Mouse (Mus musculus) hindbrain, embryonic 11.5 days (tissue): ENCODE measurements around the gene Maml1. TPM values are rescaled to one million over a fixed set of nuclear protein-coding genes. Genes with fewer than 3 reads are reported as not detected.

ENCODE experiments used
- ATAC-seq: fragments of 200-750 bp; cut with Nextera tagmentation; 2 replicates; pipeline ENCODE4 v1.8.0; 2017; ENCODE audit warnings: mild to moderate bottlenecking, moderate TSS enrichment, moderate library complexity; ENCODE audit not compliant: low FRiP score
- DNase-seq: peaks from one replicate; pipeline ENCODE4 v3.0.0-alpha.2; 2015; ENCODE audit warnings: low spot score
- H3K27ac ChIP-seq: fragments of 300-500 bp; sonication (generic); 2 replicates; pipeline ENCODE4 v1.5.1; 2014; ENCODE audit warnings: mild to moderate bottlenecking, low read depth, low read length
- H3K27me3 ChIP-seq: fragments of 300-500 bp; sonication (generic); 2 replicates; pipeline ENCODE4 v1.6.1; 2014; ENCODE audit warnings: mild to moderate bottlenecking, low read length, moderate library complexity, mixed read lengths; ENCODE audit not compliant: control insufficient read depth, insufficient read depth
- H3K36me3 ChIP-seq: fragments of 300-500 bp; sonication (generic); 2 replicates; pipeline ENCODE4 v1.6.1; 2014; ENCODE audit warnings: mild to moderate bottlenecking, low read length, moderate library complexity, mixed read lengths; ENCODE audit not compliant: control insufficient read depth, insufficient read depth
- H3K4me1 ChIP-seq: fragments of 300-500 bp; sonication (generic); replicated peaks from 2 replicates; pipeline ENCODE4 v1.6.1; 2014; ENCODE audit warnings: low read length, mixed read lengths; ENCODE audit not compliant: control insufficient read depth, insufficient read depth
- H3K4me2 ChIP-seq: fragments of 300-500 bp; sonication (generic); replicated peaks from 2 replicates; pipeline ENCODE4 v1.6.1; 2014; ENCODE audit warnings: mild to moderate bottlenecking, low read depth, low read length
- H3K4me3 ChIP-seq: fragments of 300-500 bp; sonication (generic); 2 replicates; pipeline ENCODE4 v1.5.1; 2014; ENCODE audit warnings: low read depth, low read length
- H3K9ac ChIP-seq: fragments of 300-500 bp; sonication (generic); 2 replicates; pipeline ENCODE4 v1.6.1; 2014; ENCODE audit warnings: low read depth, low read length
- H3K9me3 ChIP-seq: fragments of 300-500 bp; sonication (generic); 2 replicates; pipeline ENCODE4 v1.6.1; 2016; ENCODE audit warnings: low read length; ENCODE audit not compliant: control insufficient read depth
- WGBS: fragments of 180-500 bp; shearing (Covaris S2); extraction: QIAGEN DNeasy Blood & Tissue Kit; methylation state at CpG from one replicate; pipeline ENCODE4 v1.1.7; 2014; 5-methylcytosine and 5-hydroxymethylcytosine counted together
- polyA plus RNA-seq: library from polyadenylated mRNA; unstranded; fragments of >200 nt; fragmentation: Nextera tagmentation; extraction: Ambion mirVana; gene quantifications from 2 replicates; pipeline ENCODE4 v1.2.1, GENCODE M21; 2014

Gene Maml1
- polyA plus RNA-seq, 1 experiment from 2014 or later, result 10.1 TPM

- Histone ChIP-seq H3K36me3 (no peaks in the 10 kb centered on the region), H3K4me1 (no peaks in the 10 kb centered on the region), H3K27me3 (no peaks in the 10 kb centered on the region), H3K9ac (no peak overlapping the region), H3K4me3 (no peak overlapping the region), H3K9me3 (no peaks in the 10 kb centered on the region), H3K27ac (no peak overlapping the region), H3K4me2 (no peak overlapping the region)
- WGBS, result 71% methylated on average over 11 of the region's 11 CpGs
- DNase-seq (no peak), ATAC-seq (no peak)
Measured at GRCm38 (mm10) chr11:50212848-50213758, 79.0 kb downstream of the Maml1 start.

- no peaks in the 10 kb centered on the region for H3K27me3 ChIP-seq
- ATAC-seq (no peak), DNase-seq (no peak)
- H3K4me1 ChIP-seq, result no peaks in the 10 kb centered on the region
- H3K27ac ChIP-seq, result no peak overlapping the region
- no peak overlapping the region for H3K4me2 ChIP-seq
- H3K9ac ChIP-seq, result no peak overlapping the region
- H3K4me3 ChIP-seq, result no peak overlapping the region
- H3K9me3 ChIP-seq, result no peaks in the 10 kb centered on the region
- WGBS, result 70% methylated on average over 3 of the region's 3 CpGs
- H3K36me3 ChIP-seq, result 0 out of 2 replicates have a peak, but pooled peaks cover 1% of the 10 kb centered on the region
Measured at GRCm38 (mm10) chr11:50212060-50212739, 79.9 kb downstream of the Maml1 start.

GRCm38 (mm10) chr11:50211322-50212059 lies 80.6 kb downstream of the Maml1 start:
- ATAC-seq, result no peak
- Histone ChIP-seq H3K9me3 (no peaks in the 10 kb centered on the region), H3K4me2 (peak overlapping the region; percentile 56; the same call in 1 of the 2 replicates), H3K27me3 (no peaks in the 10 kb centered on the region), H3K27ac (0 out of 2 replicates have a peak overlapping the region, but pooled peaks have one; percentile 96), H3K9ac (no peak overlapping the region), H3K4me3 (no peak overlapping the region), H3K36me3 (0 out of 2 replicates have a peak, but pooled peaks cover 4% of the 10 kb centered on the region), H3K4me1 (no peaks in the 10 kb centered on the region)
- no peak for DNase-seq
- 91% methylated on average over 3 of the region's 3 CpGs for WGBS

GRCm38 (mm10) chr11:50210505-50211151 lies 81.5 kb downstream of the Maml1 start, which contains the start of the genes Sqstm1 and Mgat4b:
Gene Sqstm1 (minus strand): TSS chr11:50210827.
Gene Mgat4b (plus strand): TSS chr11:50210890.
- no peaks in the 10 kb centered on the region for H3K27me3 ChIP-seq
- peak; percentile 83 for ATAC-seq
- H3K27ac ChIP-seq, result peak within 1 kb of the TSS; percentile 96
- 0 out of 2 replicates have a peak, but pooled peaks cover 4% of the 10 kb centered on the region for H3K36me3 ChIP-seq
- peak within 1 kb of the TSS; percentile 56 for H3K4me2 ChIP-seq
- peak; percentile 88 for DNase-seq
- no peaks in the 10 kb centered on the region for H3K4me1 ChIP-seq
- peak within 1 kb of the TSS; percentile 91 for H3K4me3 ChIP-seq
- H3K9me3 ChIP-seq, result no peaks in the 10 kb centered on the region
- under 1% methylated on average over 46 of the region's 48 CpGs for WGBS
- peak within 1 kb of the TSS; percentile 92 for H3K9ac ChIP-seq

- no peaks in the 10 kb centered on the region for H3K9me3 ChIP-seq
- ATAC-seq (peak; percentile 94), DNase-seq (peak; percentile 90)
- peak overlapping the region; percentile 96 for H3K27ac ChIP-seq
- H3K4me2 ChIP-seq, result peak overlapping the region; percentile 56
- peaks cover 9% of the 10 kb centered on the region for H3K36me3 ChIP-seq
- WGBS, result under 1% methylated on average over 24 of the region's 24 CpGs
- H3K9ac ChIP-seq, result peak overlapping the region; percentile 92
- H3K4me3 ChIP-seq, result peak overlapping the region; percentile 91
- no peaks in the 10 kb centered on the region for H3K27me3 ChIP-seq
- no peaks in the 10 kb centered on the region for H3K4me1 ChIP-seq
Measured at GRCm38 (mm10) chr11:50210101-50210504, 82.0 kb downstream of the Maml1 start.

GRCm38 (mm10) chr11:50208039-50208438 lies 84.1 kb downstream of the Maml1 start:
- Histone ChIP-seq H3K9ac (no peak overlapping the region), H3K36me3 (peaks cover 19% of the 10 kb centered on the region), H3K27me3 (no peaks in the 10 kb centered on the region), H3K4me1 (no peaks in the 10 kb centered on the region), H3K9me3 (no peaks in the 10 kb centered on the region), H3K4me2 (no peak overlapping the region), H3K27ac (no peak overlapping the region), H3K4me3 (no peak overlapping the region)
- no peak for ATAC-seq
- no peak for DNase-seq
- WGBS, result 96% methylated on average over 5 of the region's 5 CpGs

GRCm38 (mm10) chr11:50207344-50207743 lies 84.8 kb downstream of the Maml1 start:
- ATAC-seq (no peak), DNase-seq (no peak)
- Histone ChIP-seq H3K27ac (no peak overlapping the region), H3K9me3 (no peaks in the 10 kb centered on the region), H3K9ac (no peak overlapping the region), H3K4me2 (no peak overlapping the region), H3K4me1 (no peaks in the 10 kb centered on the region), H3K27me3 (no peaks in the 10 kb centered on the region), H3K4me3 (no peak overlapping the region), H3K36me3 (peaks cover 21% of the 10 kb centered on the region)
- WGBS, result 96% methylated on average over 14 of the region's 14 CpGs

- no peaks in the 10 kb centered on the region for H3K4me1 ChIP-seq
- H3K36me3 ChIP-seq, result peaks cover 23% of the 10 kb centered on the region
- ATAC-seq (no peak), DNase-seq (no peak)
- H3K27me3 ChIP-seq, result no peaks in the 10 kb centered on the region
- no peak overlapping the region for H3K9ac ChIP-seq
- H3K4me2 ChIP-seq, result no peak overlapping the region
- no peak overlapping the region for H3K4me3 ChIP-seq
- WGBS, result 98% methylated on average over 2 of the region's 2 CpGs
- H3K9me3 ChIP-seq, result no peaks in the 10 kb centered on the region
- H3K27ac ChIP-seq, result no peak overlapping the region
Measured at GRCm38 (mm10) chr11:50206037-50206436, 86.1 kb downstream of the Maml1 start.
